Mouse (Mus musculus): ENCODE measurements around the gene Rpl10-ps3. TPM values are rescaled to one million over a fixed set of nuclear protein-coding genes. Genes with fewer than 3 reads are reported as not detected.

Rpl10-ps3 gene
- polyA plus RNA-seq, 1 experiment from 2014 or later = 157 TPM

- no peak for ATAC-seq (ENCODE audit: insufficient number of reproducible peaks, low FRiP score)
- Histone ChIP-seq H3K4me1 (replicated peaks) (no peaks in the 10 kb centered on the region), H3K9me3 (replicated peaks) (no peaks in the 10 kb centered on the region), H3K4me3 (no peak overlapping the region), H3K27me3 (replicated peaks) (no peaks in the 10 kb centered on the region), H3K36me3 (no peaks in the 10 kb centered on the region), H3K9ac (no peak overlapping the region), H3K4me2 (no peak overlapping the region), H3K27ac (ENCODE audit: poor library complexity, severe bottlenecking) (no peak overlapping the region)
- WGBS = 75% methylated on average over 1 of the region's 1 CpGs
These were observed 5.8 kb upstream of the Rpl10-ps3 start for GRCm38 (mm10) chr9:50350571-50350970.

- H3K9ac ChIP-seq = no peak overlapping the region
- H3K4me3 ChIP-seq = no peak overlapping the region
- 75% methylated on average over 3 of the region's 3 CpGs for WGBS
- H3K4me1 ChIP-seq (replicated peaks) = no peaks in the 10 kb centered on the region
- no peaks in the 10 kb centered on the region for H3K27me3 ChIP-seq (replicated peaks)
- H3K27ac ChIP-seq (ENCODE audit: poor library complexity, severe bottlenecking) = no peak overlapping the region
- no peaks in the 10 kb centered on the region for H3K36me3 ChIP-seq
- 0 out of 2 replicates have a peak, but pooled peaks cover 3% of the 10 kb centered on the region for H3K9me3 ChIP-seq (replicated peaks)
- ATAC-seq (ENCODE audit: insufficient number of reproducible peaks, low FRiP score) = no peak
- H3K4me2 ChIP-seq = no peak overlapping the region
These were observed 4.4 kb upstream of the Rpl10-ps3 start for GRCm38 (mm10) chr9:50349156-50349555.

- H3K36me3 ChIP-seq = no peaks in the 10 kb centered on the region
- H3K4me1 ChIP-seq (replicated peaks) = no peaks in the 10 kb centered on the region
- 0 out of 2 replicates have a peak, but pooled peaks cover 3% of the 10 kb centered on the region for H3K9me3 ChIP-seq (replicated peaks)
- H3K4me3 ChIP-seq = no peak overlapping the region
- no peak overlapping the region for H3K4me2 ChIP-seq
- 82% methylated on average over 10 of the region's 10 CpGs for WGBS
- H3K27me3 ChIP-seq (replicated peaks) = no peaks in the 10 kb centered on the region
- ATAC-seq (ENCODE audit: insufficient number of reproducible peaks, low FRiP score) = no peak
- H3K27ac ChIP-seq (ENCODE audit: poor library complexity, severe bottlenecking) = no peak overlapping the region
- no peak overlapping the region for H3K9ac ChIP-seq
These were observed 3.5 kb upstream of the Rpl10-ps3 start for GRCm38 (mm10) chr9:50348256-50348655.

GRCm38 (mm10) chr9:50335539-50336325 is 9.0 kb downstream of the Rpl10-ps3 start:
- Histone ChIP-seq H3K9ac (no peak overlapping the region), H3K4me3 (no peak overlapping the region), H3K9me3 (replicated peaks) (no peaks in the 10 kb centered on the region; the same call in 1 of the 2 replicates), H3K4me2 (no peak overlapping the region), H3K36me3 (no peaks in the 10 kb centered on the region), H3K27me3 (replicated peaks) (no peaks in the 10 kb centered on the region), H3K27ac (ENCODE audit: poor library complexity, severe bottlenecking) (no peak overlapping the region), H3K4me1 (replicated peaks) (no peaks in the 10 kb centered on the region)
- ATAC-seq (ENCODE audit: insufficient number of reproducible peaks, low FRiP score) = no peak
- WGBS = 59% methylated on average over 7 of the region's 7 CpGs

- no peaks in the 10 kb centered on the region for H3K9me3 ChIP-seq (replicated peaks)
- no peak overlapping the region for H3K4me3 ChIP-seq
- 40% methylated on average over 6 of the region's 6 CpGs for WGBS
- H3K27me3 ChIP-seq (replicated peaks) = no peaks in the 10 kb centered on the region
- 0 out of 2 replicates have a peak overlapping the region, but pooled peaks have one; percentile 21 for H3K4me2 ChIP-seq
- no peak overlapping the region for H3K9ac ChIP-seq
- ATAC-seq (ENCODE audit: insufficient number of reproducible peaks, low FRiP score) = no peak
- H3K36me3 ChIP-seq = no peaks in the 10 kb centered on the region
- no peak overlapping the region for H3K27ac ChIP-seq (ENCODE audit: poor library complexity, severe bottlenecking)
- no peaks in the 10 kb centered on the region for H3K4me1 ChIP-seq (replicated peaks)
These were observed 11.4 kb downstream of the Rpl10-ps3 start for GRCm38 (mm10) chr9:50333413-50333812.

GRCm38 (mm10) chr9:50324355-50325225 is 20.2 kb downstream of the Rpl10-ps3 start:
- H3K9me3 ChIP-seq (replicated peaks) = peaks cover 4% of the 10 kb centered on the region
- H3K27ac ChIP-seq (ENCODE audit: poor library complexity, severe bottlenecking) = no peak overlapping the region
- no peaks in the 10 kb centered on the region for H3K4me1 ChIP-seq (replicated peaks)
- no peaks in the 10 kb centered on the region for H3K27me3 ChIP-seq (replicated peaks)
- no peaks in the 10 kb centered on the region for H3K36me3 ChIP-seq
- no peak overlapping the region for H3K4me2 ChIP-seq
- H3K9ac ChIP-seq = no peak overlapping the region
- no peak overlapping the region for H3K4me3 ChIP-seq
- no peak for ATAC-seq (ENCODE audit: insufficient number of reproducible peaks, low FRiP score)
- 74% methylated on average over 9 of the region's 9 CpGs for WGBS

- no peak overlapping the region for H3K4me2 ChIP-seq
- no peak overlapping the region for H3K9ac ChIP-seq
- H3K36me3 ChIP-seq = no peaks in the 10 kb centered on the region
- H3K27ac ChIP-seq (ENCODE audit: poor library complexity, severe bottlenecking) = no peak overlapping the region
- no peak for ATAC-seq (ENCODE audit: insufficient number of reproducible peaks, low FRiP score)
- no peaks in the 10 kb centered on the region for H3K27me3 ChIP-seq (replicated peaks)
- H3K9me3 ChIP-seq (replicated peaks) = peaks cover 4% of the 10 kb centered on the region
- WGBS = 51% methylated on average over 1 of the region's 1 CpGs
- H3K4me1 ChIP-seq (replicated peaks) = no peaks in the 10 kb centered on the region
- no peak overlapping the region for H3K4me3 ChIP-seq
These were observed 24.0 kb downstream of the Rpl10-ps3 start for GRCm38 (mm10) chr9:50320729-50321128.

GRCm38 (mm10) chr9:50319506-50319905 is 25.3 kb downstream of the Rpl10-ps3 start:
- ATAC-seq (ENCODE audit: insufficient number of reproducible peaks, low FRiP score) = no peak
- Histone ChIP-seq H3K4me1 (replicated peaks) (no peaks in the 10 kb centered on the region), H3K27me3 (replicated peaks) (no peaks in the 10 kb centered on the region), H3K9ac (no peak overlapping the region), H3K36me3 (no peaks in the 10 kb centered on the region), H3K4me3 (no peak overlapping the region), H3K9me3 (replicated peaks) (no peaks in the 10 kb centered on the region), H3K4me2 (no peak overlapping the region), H3K27ac (ENCODE audit: poor library complexity, severe bottlenecking) (no peak overlapping the region)
- WGBS = 89% methylated on average over 5 of the region's 5 CpGs

- Histone ChIP-seq H3K27me3 (replicated peaks) (0 out of 2 replicates have a peak, but pooled peaks cover 3% of the 10 kb centered on the region), H3K27ac (ENCODE audit: poor library complexity, severe bottlenecking) (no peak overlapping the region), H3K9me3 (replicated peaks) (no peaks in the 10 kb centered on the region), H3K4me1 (replicated peaks) (no peaks in the 10 kb centered on the region), H3K4me3 (no peak overlapping the region), H3K4me2 (no peak overlapping the region), H3K9ac (no peak overlapping the region), H3K36me3 (no peaks in the 10 kb centered on the region)
- 70% methylated on average over 6 of the region's 6 CpGs for WGBS
- no peak for ATAC-seq (ENCODE audit: insufficient number of reproducible peaks, low FRiP score)
These were observed 27.5 kb downstream of the Rpl10-ps3 start for GRCm38 (mm10) chr9:50317299-50317698.

- H3K9me3 ChIP-seq (replicated peaks) = no peaks in the 10 kb centered on the region
- no peaks in the 10 kb centered on the region for H3K4me1 ChIP-seq (replicated peaks)
- no peak overlapping the region for H3K27ac ChIP-seq (ENCODE audit: poor library complexity, severe bottlenecking)
- H3K9ac ChIP-seq = no peak overlapping the region
- no peak overlapping the region for H3K4me3 ChIP-seq
- H3K4me2 ChIP-seq = no peak overlapping the region
- 25% methylated on average over 3 of the region's 3 CpGs for WGBS
- H3K36me3 ChIP-seq = no peaks in the 10 kb centered on the region
- 0 out of 2 replicates have a peak, but pooled peaks cover 3% of the 10 kb centered on the region for H3K27me3 ChIP-seq (replicated peaks)
- no peak for ATAC-seq (ENCODE audit: insufficient number of reproducible peaks, low FRiP score)
These were observed 29.1 kb downstream of the Rpl10-ps3 start for GRCm38 (mm10) chr9:50315650-50316049.

GRCm38 (mm10) chr9:50311036-50311545 is 33.7 kb downstream of the Rpl10-ps3 start:
- H3K4me2 ChIP-seq = no peak overlapping the region
- WGBS = 79% methylated on average over 6 of the region's 6 CpGs
- H3K9ac ChIP-seq = no peak overlapping the region
- H3K27ac ChIP-seq (ENCODE audit: poor library complexity, severe bottlenecking) = no peak overlapping the region
- no peak for ATAC-seq (ENCODE audit: insufficient number of reproducible peaks, low FRiP score)
- H3K9me3 ChIP-seq (replicated peaks) = no peaks in the 10 kb centered on the region
- 0 out of 2 replicates have a peak, but pooled peaks cover 3% of the 10 kb centered on the region for H3K27me3 ChIP-seq (replicated peaks)
- H3K36me3 ChIP-seq = no peaks in the 10 kb centered on the region
- no peak overlapping the region for H3K4me3 ChIP-seq
- no peaks in the 10 kb centered on the region for H3K4me1 ChIP-seq (replicated peaks)
